Mouse (Mus musculus): ENCODE results near the gene Oca2. TPM values are rescaled to one million over a fixed set of nuclear protein-coding genes. Genes with fewer than 3 reads are reported as not detected.

The Oca2 gene
- polyA plus RNA-seq, 1 experiment from 2014 or later = 0.07 TPM

DNA sequence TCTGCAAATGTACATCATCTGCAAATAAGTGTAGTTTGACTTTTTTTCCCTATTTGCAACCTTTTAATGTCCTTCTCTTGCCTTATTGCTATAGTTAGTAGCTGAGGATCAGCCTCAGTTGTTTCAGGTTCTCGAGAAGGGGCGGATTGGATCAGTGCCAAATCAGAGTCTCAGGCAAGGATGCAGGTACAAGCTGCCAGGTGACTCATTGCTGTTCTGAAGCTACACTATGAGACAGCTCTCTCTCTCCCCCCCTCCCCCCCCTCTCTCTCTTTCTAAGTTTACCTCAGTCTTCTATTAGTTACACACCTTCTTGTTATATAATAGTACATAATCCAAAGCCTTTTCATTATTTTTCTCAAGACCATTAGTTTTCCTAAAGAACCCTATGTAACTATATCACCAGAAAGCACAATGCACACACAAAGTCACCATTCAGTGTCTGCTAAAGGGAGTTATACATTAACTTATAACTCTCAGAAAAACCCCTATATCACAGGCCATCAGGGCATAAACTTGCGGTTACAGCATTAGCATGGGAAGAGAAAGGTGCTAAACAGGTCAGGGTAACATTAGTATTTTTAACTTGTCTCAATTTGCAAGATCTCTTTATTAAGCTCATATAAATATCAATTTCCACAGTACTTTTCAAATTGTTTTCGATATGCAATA is 142.3 kb downstream of the Oca2 start:
- no peak for DNase-seq (ENCODE audit: low spot score)

DNA sequence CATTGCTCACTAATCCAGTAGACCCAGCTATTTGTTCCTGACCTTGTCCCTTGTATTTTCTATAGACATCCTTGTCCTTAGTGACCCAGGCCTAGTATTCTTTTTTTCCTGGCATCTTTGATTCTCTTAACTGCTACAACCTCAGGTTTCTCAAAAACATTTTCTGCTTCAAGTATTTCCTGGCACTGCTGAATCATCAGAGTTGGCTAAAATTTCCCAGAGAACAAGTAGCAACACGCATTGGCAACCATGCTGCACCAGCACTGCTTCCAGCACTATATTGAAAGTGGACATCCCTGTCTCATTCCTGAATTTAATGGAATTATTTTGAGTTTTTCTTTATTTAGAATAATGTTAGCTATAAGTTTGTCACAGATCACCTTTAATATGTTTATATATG is 143.1 kb downstream of the Oca2 start:
- no peak for DNase-seq (ENCODE audit: low spot score)

DNA sequence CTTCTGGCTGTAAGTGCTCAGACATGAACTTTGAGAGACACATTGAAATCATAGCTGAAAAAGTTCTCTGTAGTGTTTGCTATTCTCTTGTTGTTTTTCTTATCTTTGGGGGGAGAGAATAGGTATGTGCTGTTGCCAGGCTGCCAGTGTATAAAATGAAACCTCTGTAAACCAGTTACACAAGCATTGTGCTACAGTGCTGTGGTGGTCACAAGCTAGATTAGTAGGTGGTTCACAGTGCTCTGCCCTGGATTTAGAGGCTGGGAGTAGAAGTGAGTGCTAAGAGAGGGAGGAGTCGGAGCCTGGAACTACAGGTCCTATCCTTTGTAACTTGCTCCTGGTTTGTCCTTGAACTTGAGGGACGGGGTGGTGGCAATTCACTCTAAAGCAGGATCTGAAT is 148.7 kb downstream of the Oca2 start:
- DNase-seq (ENCODE audit: low spot score) = no peak

DNA sequence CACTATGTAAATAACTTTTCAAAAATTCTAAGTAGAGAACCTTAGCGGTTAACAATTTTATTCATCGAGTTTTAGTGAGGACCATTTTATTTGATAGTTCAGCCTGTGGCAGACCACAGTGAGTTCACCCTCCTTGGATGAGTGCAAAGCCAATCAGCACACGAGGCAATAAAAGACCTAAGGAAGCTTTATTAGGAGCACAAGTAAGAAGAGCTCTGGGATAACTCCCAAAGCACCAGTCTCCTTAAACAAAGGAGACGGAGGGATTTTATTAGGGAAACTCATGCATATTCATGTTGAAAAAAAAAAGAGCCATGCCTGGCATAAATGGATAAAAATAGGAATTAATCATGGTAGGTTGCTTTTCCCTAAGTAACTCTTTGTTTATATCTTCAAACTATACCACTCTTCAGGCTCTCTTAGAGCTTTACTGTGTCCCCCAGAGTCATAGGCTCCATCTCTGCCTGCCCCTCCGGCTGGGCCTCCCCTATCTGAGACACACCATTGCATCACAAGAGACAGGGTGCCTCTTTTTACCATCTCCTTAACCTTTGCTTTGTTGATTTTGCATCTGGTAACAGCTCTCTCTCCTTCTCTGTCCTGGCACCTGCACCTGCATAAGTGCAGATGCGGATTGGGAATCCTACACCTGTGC is 178.7 kb downstream of the Oca2 start:
- no peak for DNase-seq (ENCODE audit: low spot score)

DNA sequence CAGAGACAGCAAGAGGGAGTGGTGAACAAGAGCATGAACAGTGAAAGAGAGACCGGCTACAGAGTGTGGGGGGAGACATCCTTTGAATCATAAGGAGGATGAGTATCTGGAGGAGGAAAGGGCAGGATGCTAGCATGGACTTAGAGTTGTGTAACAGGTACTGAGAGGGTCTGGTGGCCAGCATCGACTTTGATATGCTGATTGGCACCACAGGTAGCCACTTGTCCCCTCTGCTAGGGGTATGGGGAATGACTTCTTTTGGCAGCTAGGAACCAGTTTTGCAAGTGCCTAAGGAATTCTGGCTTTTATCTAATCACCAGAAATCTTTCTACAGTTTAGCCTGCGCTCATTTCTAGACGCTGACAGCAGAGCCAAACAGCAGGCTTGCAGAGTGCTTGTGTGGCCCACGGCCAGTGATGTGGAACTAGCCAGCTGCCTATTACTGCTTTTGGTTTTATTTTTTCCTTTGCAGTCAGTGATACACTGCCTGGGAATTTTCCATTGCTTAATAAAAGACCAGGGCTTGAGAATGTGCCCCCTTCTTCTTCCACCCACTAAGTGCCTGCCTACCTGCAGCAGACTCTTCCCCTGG is 179.8 kb downstream of the Oca2 start:
- DNase-seq (ENCODE audit: low spot score) = no peak

DNA sequence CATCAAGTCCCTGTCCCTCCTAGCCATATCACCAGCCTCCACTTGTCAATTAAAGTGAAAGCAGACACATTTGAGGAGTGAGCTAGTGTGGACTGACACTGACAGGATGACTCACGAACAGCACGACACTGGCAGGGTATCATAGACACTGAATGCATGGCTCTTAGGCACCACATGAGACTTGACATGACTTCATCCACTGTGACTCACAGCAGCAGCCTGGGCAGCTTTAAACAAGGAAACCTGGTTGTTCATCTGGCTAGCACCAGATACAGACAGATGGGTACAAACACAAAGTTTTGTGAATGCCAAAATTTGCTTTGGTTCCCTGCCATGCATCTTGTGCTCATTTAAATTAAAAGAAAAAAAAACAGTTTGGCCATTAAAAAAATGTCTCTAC is 182.4 kb downstream of the Oca2 start:
- no peak for DNase-seq (ENCODE audit: low spot score)

DNA sequence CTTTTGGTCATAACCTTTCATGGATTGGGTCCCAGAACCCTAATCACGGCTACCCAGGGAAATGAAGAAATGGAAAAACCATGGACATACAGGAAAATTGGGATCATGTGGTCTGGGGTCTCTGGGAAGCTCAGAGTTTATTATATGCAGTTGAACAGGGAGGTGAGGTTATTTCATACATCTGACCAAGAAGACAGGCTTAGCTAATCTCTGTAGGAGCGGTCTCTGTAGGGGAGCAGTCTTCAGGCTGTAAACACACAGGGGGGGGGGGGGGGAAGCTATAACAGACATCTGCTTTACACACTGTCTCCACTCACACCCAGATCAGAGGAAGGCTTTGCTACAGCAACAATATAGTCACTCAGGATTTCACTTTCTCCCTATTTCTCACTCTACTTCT is 184.0 kb downstream of the Oca2 start:
- DNase-seq (ENCODE audit: low spot score) = no peak

DNA sequence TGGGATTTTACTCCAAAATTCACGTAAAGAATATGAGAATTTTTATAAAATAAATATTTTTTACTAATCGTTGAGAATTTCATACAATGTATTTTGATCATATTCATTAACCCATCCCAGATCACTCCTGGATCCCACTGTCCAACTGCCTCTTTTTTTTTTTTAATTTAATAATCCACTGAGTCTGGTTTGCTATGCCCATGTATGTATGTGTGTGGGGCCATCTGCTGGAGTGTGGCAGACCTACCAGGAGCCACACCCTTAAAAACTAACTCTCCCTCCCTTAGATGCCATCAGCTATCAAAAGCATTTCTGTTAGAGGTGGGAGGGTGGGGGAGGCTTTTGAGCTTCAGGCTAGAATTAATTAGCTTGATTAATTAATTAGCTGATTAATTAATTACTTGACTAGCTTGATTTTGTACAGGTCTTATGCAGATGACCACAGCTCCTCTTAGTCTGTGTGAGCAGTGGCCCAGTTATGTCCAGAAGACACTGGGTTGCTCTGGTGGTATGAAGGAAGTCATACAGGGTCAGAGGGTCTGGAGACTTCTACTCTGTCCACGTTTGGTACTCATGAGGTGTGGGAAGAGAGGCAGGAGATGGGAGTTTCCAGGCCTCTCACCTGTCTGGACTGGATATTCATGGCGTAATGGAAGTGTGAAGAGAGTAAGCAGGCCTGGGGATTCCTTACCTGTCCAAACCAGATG is 221.4 kb downstream of the Oca2 start:
- DNase-seq (ENCODE audit: low spot score) = no peak

DNA sequence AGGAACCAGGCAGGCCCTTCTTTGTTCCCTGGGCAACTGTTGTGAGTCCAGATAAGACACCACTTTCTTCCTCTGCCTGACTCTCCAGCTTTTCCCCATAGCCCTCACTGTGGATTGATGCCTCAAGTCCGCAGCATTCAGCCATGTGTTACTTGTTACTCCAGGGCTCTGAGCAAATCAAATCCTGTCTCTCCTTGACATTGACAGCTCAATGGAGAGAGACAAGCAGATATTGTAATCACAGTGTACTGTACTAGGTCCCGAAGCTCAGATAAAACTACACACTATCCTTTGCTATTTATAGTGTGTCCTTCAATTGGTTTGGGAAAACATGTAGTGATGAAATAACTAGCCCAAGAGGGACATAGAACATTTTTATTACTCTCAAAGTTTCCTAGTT is 258.7 kb downstream of the Oca2 start:
- DNase-seq (ENCODE audit: low spot score) = no peak

DNA sequence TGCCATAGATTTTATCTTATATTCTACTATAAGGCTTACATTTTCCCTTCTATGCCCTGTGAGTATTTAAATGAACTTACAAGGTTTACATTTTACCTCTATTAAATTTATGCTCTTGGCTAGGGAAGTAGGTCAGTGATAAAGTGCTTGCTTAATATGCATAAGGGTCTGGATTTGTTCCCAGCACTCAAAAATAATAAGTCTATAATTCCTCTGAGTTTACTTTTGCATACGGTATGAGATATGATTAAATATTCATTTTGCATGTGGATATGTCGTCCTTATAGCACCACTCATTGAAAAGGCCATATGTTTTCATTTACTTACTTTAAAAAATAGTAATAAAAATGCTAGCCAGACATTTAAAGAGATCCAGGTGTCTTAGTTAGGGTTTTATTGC is 259.8 kb downstream of the Oca2 start:
- DNase-seq (ENCODE audit: low spot score) = no peak

DNA sequence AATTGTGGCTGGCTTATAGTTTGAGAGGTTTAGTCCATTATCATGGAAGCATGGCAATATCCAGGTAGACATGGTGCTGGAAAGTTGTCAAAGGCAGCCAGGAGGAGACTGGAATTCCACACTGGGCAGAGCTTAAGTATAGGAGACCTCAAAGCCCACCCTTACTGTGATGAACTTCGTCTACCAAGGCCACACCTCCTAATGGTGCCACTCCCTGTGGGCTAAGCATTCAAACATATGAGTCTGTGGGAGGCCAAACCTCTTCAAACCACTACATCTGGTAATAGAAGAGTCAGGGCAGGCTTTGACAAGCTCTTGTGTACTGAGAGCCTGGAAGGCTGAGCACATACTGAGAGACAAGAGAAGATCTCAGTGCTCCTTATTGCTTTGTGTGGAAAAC is 260.2 kb downstream of the Oca2 start:
- no peak for DNase-seq (ENCODE audit: low spot score)

DNA sequence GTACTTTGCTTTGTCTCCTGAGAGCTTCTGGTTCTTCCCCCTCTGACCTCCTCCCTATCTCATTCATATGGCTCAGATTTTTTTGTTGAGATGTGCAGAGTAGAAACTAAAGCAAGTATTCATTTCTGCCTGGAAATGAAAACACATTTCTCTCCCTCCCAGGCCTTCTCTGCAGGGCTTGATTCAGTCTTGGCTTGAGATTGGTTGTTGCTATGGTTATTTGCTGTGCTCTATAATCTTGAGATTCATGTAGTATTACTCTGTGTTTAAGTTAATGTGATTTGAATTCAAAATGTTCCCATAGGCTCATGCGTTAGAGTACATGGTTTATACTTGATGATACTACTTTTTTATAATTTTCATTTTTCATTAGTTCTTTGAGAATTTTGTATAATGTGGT is 260.9 kb downstream of the Oca2 start:
- DNase-seq (ENCODE audit: low spot score) = no peak

DNA sequence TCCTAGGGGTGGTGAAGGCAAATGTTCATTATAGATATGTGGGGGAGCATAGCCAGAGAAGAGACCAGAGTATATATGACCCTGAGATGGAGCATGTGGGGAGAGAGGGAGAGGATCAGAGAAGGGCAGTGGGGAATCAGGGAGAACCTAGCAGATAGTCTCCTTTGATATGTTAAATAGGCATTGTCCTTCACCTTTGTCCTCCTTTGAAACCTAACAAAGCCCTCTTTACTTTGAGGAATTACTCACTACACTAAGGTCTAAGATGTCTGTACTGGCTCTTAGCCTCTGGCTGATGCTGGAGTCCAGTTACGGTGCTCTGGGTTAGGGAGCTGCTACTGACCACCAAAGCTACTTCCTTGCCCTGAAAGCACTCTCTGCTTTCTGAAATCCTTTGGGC is 279.0 kb downstream of the Oca2 start:
- no peak for DNase-seq (ENCODE audit: low spot score)

DNA sequence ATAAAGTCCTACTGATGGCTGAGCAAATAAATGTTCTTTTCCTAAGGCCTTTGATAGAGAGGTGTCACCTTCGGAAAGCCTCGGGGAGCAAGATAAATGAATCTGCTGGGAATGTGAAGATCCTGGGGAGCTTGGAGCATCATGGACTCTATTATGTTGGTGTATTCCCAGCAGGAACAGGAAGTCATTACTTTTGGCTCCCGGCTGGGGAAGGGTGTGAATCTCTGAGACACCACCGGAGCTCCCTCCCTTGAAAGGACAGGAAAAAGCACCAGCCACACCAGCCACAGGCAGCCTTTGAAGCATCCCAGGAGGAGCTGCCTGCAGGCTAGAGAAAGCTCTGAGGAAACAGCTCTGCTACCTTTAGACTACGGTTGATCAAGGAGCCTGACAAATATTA is 280.2 kb downstream of the Oca2 start:
- no peak for DNase-seq (ENCODE audit: low spot score)

DNA sequence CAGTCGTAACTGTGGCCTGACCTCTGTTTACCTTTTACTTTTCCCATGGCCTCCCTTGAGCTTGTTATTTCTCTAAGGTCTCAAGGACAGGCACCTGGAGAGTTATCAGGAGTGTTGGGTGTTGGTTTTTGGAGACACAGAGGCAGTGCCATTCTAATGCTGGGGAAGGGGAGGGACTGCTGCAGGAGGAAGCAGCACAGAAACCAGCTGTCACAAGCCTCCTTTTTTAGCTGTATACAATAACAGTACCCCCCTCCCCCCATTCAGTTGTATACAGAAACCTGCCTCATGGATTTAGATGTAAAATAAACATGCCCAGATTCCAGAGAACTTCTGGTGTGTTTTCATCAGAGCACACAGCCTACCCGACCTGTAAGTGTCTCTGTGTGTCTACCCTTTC is 295.3 kb downstream of the Oca2 start:
- DNase-seq (ENCODE audit: low spot score) = no peak

DNA sequence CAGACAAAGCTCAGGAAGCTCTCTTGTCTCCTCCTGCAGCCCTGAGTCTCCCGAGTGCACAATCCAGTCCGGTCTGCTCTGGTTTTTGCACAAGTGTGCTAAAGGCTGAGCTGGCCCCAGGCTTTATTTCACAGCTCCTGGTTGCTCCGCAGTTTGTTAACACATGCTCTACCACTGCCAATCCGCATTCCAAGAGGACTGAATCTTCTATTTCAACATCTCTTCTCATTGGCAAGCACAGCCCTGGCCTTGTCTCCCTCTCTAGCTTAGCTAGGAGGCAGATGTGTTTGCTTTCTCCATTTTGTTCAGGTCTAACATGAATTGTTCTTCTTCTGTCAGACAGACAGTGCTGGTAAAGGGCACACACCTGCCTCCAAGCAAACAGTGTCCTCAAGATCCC is 309.7 kb downstream of the Oca2 start:
- DNase-seq (ENCODE audit: low spot score) = no peak

DNA sequence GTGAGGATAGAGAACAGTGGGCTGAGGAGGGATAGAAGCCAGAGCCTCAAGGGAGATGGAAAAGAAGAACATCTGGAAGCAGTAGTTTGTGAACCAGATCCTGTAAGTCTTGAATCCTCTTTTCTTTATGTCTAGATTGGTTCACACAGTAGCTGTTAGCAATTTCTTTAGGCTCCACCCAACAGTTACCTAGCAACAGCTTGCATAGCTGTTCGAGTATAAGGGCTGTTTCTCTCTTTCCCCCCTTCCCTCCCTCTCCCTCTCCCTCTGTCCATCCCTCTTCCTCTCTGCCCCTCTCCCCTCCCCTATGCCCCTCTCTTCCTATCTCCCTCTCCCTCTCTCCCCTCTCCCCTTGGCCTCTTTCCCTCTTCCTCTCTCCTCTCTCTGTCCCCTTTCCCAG is 312.2 kb downstream of the Oca2 start:
- DNase-seq (ENCODE audit: low spot score) = no peak

Other genes starting within 250 kb of the Oca2 start
- gene Nipa1, start 219.8 kb upstream of the Oca2 start, polyA plus RNA-seq (2015; fragmentation: Nextera tagmentation; extraction: Ambion mirVana) = 0.83 and 1.0 TPM in 2 replicates
- gene Herc2, start 189.6 kb upstream of the Oca2 start, polyA plus RNA-seq (2015; fragmentation: Nextera tagmentation; extraction: Ambion mirVana) = 19.0 and 22.7 TPM in 2 replicates

Data from thymus, postnatal 0 days (tissue).